Mouse (Mus musculus) left cerebral cortex, adult 6 months (tissue): ENCODE measurements around the gene S100a11. TPM values are rescaled to one million over a fixed set of nuclear protein-coding genes. Genes with fewer than 3 reads are reported as not detected.

Experiments used
- long read RNA-seq, 2 experiments: library from polyadenylated mRNA; unstranded; transcript quantifications; one replicate each; pipeline ENCODE4 v2.0.0; 2019 to 2020
- polyA plus RNA-seq: library from polyadenylated mRNA; unstranded; fragments of <200 nt; fragmentation: Nextera tagmentation; gene quantifications from 2 replicates; pipeline ENCODE4 v1.2.3, GENCODE M21; 2021

Gene S100a11
- polyA plus RNA-seq = 20.3 and 32.9 TPM in 2 replicates
- long read RNA-seq, experiment 1 = 0 reads
- long read RNA-seq, experiment 2, transcript S100a11-201 (3 exons, 511 nt) = major isoform, 10 of 10 reads
- long read RNA-seq, experiment 2, partial matches to known transcripts = 0 of 10 reads
- long read RNA-seq, experiment 2, other reads (novel, unspliced or antisense) = 0 of 10 reads

GRCm38 (mm10) chr3:93520330-93521193 lies at the start of gene S100a11:
TSS of gene S100a11 (plus strand) at chr3:93520488.

GRCm38 (mm10) chr3:93554981-93555877 lies 34.9 kb downstream of the S100a11 start, which contains the start of gene S100a10:
TSS of gene S100a10 (plus strand) at chr3:93555080.

Other genes starting within 250 kb of the S100a11 start
- 0.03 TPM in 1 of 2 replicates, not detected in the other for gene Flg, start 247.0 kb upstream of the S100a11 start, polyA plus RNA-seq
- gene Hrnr, start 200.7 kb upstream of the S100a11 start, polyA plus RNA-seq = not detected in 2 replicates
- gene Rptn, start 126.8 kb upstream of the S100a11 start, polyA plus RNA-seq = not detected in 2 replicates
- 1.2 TPM in 2 replicates for gene Tchh, start 78.2 kb upstream of the S100a11 start, polyA plus RNA-seq
- not detected in 2 replicates for gene Tchhl1, start 51.7 kb upstream of the S100a11 start, polyA plus RNA-seq
- gene S100a10, start 34.6 kb downstream of the S100a11 start, polyA plus RNA-seq = 113 and 115 TPM in 2 replicates
- not detected in 2 replicates for gene Tdpoz2, start 132.2 kb downstream of the S100a11 start, polyA plus RNA-seq
- gene Tdpoz1, start 155.8 kb downstream of the S100a11 start, polyA plus RNA-seq = not detected in 2 replicates
- gene Gm37596, start 172.6 kb downstream of the S100a11 start, polyA plus RNA-seq = not detected in 2 replicates